Mouse (Mus musculus): Measurements from ENCODE around the gene Crygs. TPM values are rescaled to one million over a fixed set of nuclear protein-coding genes. Genes with fewer than 3 reads are reported as not detected.

Crygs gene
- polyA plus RNA-seq (2015; fragmentation: Nextera tagmentation; extraction: Ambion mirVana): not detected in 2 replicates

- Histone ChIP-seq H3K27ac (no peak within 1 kb of the TSS), H3K4me3 (no peak within 1 kb of the TSS), H3K9me3 (no peaks in the 10 kb centered on the region), H3K27me3 (no peaks in the 10 kb centered on the region), H3K4me1 (no peaks in the 10 kb centered on the region), H3K4me2 (no peak within 1 kb of the TSS), H3K36me3 (0 out of 2 replicates have a peak, but pooled peaks cover 3% of the 10 kb centered on the region), H3K9ac (no peak within 1 kb of the TSS)
- WGBS: 76% methylated on average over 2 of the region's 2 CpGs
- no peak for ATAC-seq (ENCODE audit: insufficient number of reproducible peaks, low FRiP score, low TSS enrichment, low read depth)
Measured at GRCm38 (mm10) chr16:22811477-22811876, at the start of gene Crygs. TSS of gene Crygs (minus strand) at chr16:22811577.

- peaks cover 12% of the 10 kb centered on the region for H3K4me1 ChIP-seq
- no peaks in the 10 kb centered on the region for H3K27me3 ChIP-seq
- peaks cover 2% of the 10 kb centered on the region for H3K36me3 ChIP-seq
- ATAC-seq (ENCODE audit: insufficient number of reproducible peaks, low FRiP score, low TSS enrichment, low read depth): peak; percentile 100
- peak within 1 kb of the TSS; percentile 83 for H3K27ac ChIP-seq
- peak within 1 kb of the TSS; percentile 91 for H3K9ac ChIP-seq
- under 1% methylated on average over 60 of the region's 62 CpGs for WGBS
- peak within 1 kb of the TSS; percentile 97 for H3K4me3 ChIP-seq
- peak within 1 kb of the TSS; percentile 89 for H3K4me2 ChIP-seq
- H3K9me3 ChIP-seq: no peaks in the 10 kb centered on the region
Measured at GRCm38 (mm10) chr16:22857431-22858113, 46.2 kb upstream of the Crygs start, which contains the start of the genes Tbccd1 and Dnajb11. TSS of gene Tbccd1 (minus strand) at chr16:22857669. TSS of gene Dnajb11 (plus strand) at chr16:22857845.

GRCm38 (mm10) chr16:22856773-22857172 is 45.4 kb upstream of the Crygs start:
- H3K4me2 ChIP-seq: peak overlapping the region; percentile 55
- H3K4me1 ChIP-seq: peaks cover 12% of the 10 kb centered on the region
- H3K27ac ChIP-seq: peak overlapping the region; percentile 83
- no peak for ATAC-seq (ENCODE audit: insufficient number of reproducible peaks, low FRiP score, low TSS enrichment, low read depth)
- no peaks in the 10 kb centered on the region for H3K36me3 ChIP-seq
- H3K9ac ChIP-seq: peak overlapping the region; percentile 39
- 12% methylated on average over 9 of the region's 9 CpGs for WGBS
- no peaks in the 10 kb centered on the region for H3K27me3 ChIP-seq
- H3K9me3 ChIP-seq: no peaks in the 10 kb centered on the region
- H3K4me3 ChIP-seq: peak overlapping the region; percentile 97

- Histone ChIP-seq H3K4me2 (no peak overlapping the region), H3K4me1 (peaks cover 4% of the 10 kb centered on the region), H3K4me3 (no peak overlapping the region), H3K27ac (no peak overlapping the region), H3K9me3 (no peaks in the 10 kb centered on the region), H3K36me3 (no peaks in the 10 kb centered on the region), H3K27me3 (no peaks in the 10 kb centered on the region), H3K9ac (no peak overlapping the region)
- no peak for ATAC-seq (ENCODE audit: insufficient number of reproducible peaks, low FRiP score, low TSS enrichment, low read depth)
- 90% methylated on average over 4 of the region's 4 CpGs for WGBS
Measured at GRCm38 (mm10) chr16:22852709-22853108, 41.3 kb upstream of the Crygs start.

- ATAC-seq (ENCODE audit: insufficient number of reproducible peaks, low FRiP score, low TSS enrichment, low read depth): no peak
- WGBS: 77% methylated on average over 1 of the region's 1 CpGs
Measured at GRCm38 (mm10) chr16:22848331-22848730, 37.0 kb upstream of the Crygs start.

GRCm38 (mm10) chr16:22847686-22848085 is 36.3 kb upstream of the Crygs start:
- Histone ChIP-seq H3K4me1 (peaks cover 12% of the 10 kb centered on the region), H3K4me2 (no peak overlapping the region), H3K4me3 (no peak overlapping the region), H3K9me3 (no peaks in the 10 kb centered on the region), H3K27ac (no peak overlapping the region), H3K36me3 (no peaks in the 10 kb centered on the region), H3K27me3 (no peaks in the 10 kb centered on the region), H3K9ac (no peak overlapping the region)
- WGBS: 88% methylated on average over 1 of the region's 1 CpGs
- no peak for ATAC-seq (ENCODE audit: insufficient number of reproducible peaks, low FRiP score, low TSS enrichment, low read depth)

More at GRCm38 (mm10) chr16:22848331-22848730, 37.0 kb upstream of the Crygs start:
- Histone ChIP-seq H3K4me1 (peaks cover 12% of the 10 kb centered on the region), H3K27ac (no peak overlapping the region), H3K27me3 (no peaks in the 10 kb centered on the region), H3K36me3 (no peaks in the 10 kb centered on the region), H3K4me2 (no peak overlapping the region), H3K9me3 (no peaks in the 10 kb centered on the region), H3K9ac (no peak overlapping the region), H3K4me3 (no peak overlapping the region)

- H3K9ac ChIP-seq: no peak overlapping the region
- no peak for ATAC-seq (ENCODE audit: insufficient number of reproducible peaks, low FRiP score, low TSS enrichment, low read depth)
- WGBS: 87% methylated on average over 4 of the region's 4 CpGs
Measured at GRCm38 (mm10) chr16:22845481-22845880, 34.1 kb upstream of the Crygs start.

GRCm38 (mm10) chr16:22844834-22845233 is 33.5 kb upstream of the Crygs start:
- H3K4me2 ChIP-seq: peak overlapping the region; percentile 91
- no peaks in the 10 kb centered on the region for H3K27me3 ChIP-seq
- H3K4me3 ChIP-seq: peak overlapping the region; percentile 57
- no peaks in the 10 kb centered on the region for H3K9me3 ChIP-seq
- no peak for ATAC-seq (ENCODE audit: insufficient number of reproducible peaks, low FRiP score, low TSS enrichment, low read depth)
- WGBS: 36% methylated on average over 5 of the region's 5 CpGs
- no peak overlapping the region for H3K27ac ChIP-seq
- H3K36me3 ChIP-seq: peaks cover 19% of the 10 kb centered on the region
- H3K9ac ChIP-seq: peak overlapping the region; percentile 76; the same call in 1 of the 2 replicates
- H3K4me1 ChIP-seq: peaks cover 12% of the 10 kb centered on the region

More at GRCm38 (mm10) chr16:22845481-22845880, 34.1 kb upstream of the Crygs start:
- Histone ChIP-seq H3K4me3 (no peak overlapping the region), H3K27ac (no peak overlapping the region), H3K4me2 (no peak overlapping the region), H3K36me3 (peaks cover 15% of the 10 kb centered on the region), H3K9me3 (no peaks in the 10 kb centered on the region), H3K27me3 (no peaks in the 10 kb centered on the region), H3K4me1 (peaks cover 12% of the 10 kb centered on the region)

- 5% methylated on average over 26 of the region's 26 CpGs for WGBS
- Histone ChIP-seq H3K27me3 (no peaks in the 10 kb centered on the region), H3K9ac (peak overlapping the region; percentile 76), H3K27ac (peak overlapping the region; percentile 57; the same call in 1 of the 2 replicates), H3K4me2 (peak overlapping the region; percentile 91), H3K4me1 (peaks cover 12% of the 10 kb centered on the region), H3K4me3 (peak overlapping the region; percentile 57), H3K9me3 (no peaks in the 10 kb centered on the region), H3K36me3 (peaks cover 20% of the 10 kb centered on the region)
- ATAC-seq (ENCODE audit: insufficient number of reproducible peaks, low FRiP score, low TSS enrichment, low read depth): peak; percentile 90
Measured at GRCm38 (mm10) chr16:22844061-22844801, 32.9 kb upstream of the Crygs start.

GRCm38 (mm10) chr16:22842871-22843270 is 31.5 kb upstream of the Crygs start:
- Histone ChIP-seq H3K27me3 (no peaks in the 10 kb centered on the region), H3K9ac (no peak overlapping the region), H3K27ac (no peak overlapping the region), H3K4me3 (no peak overlapping the region), H3K4me1 (peaks cover 12% of the 10 kb centered on the region), H3K36me3 (peaks cover 29% of the 10 kb centered on the region), H3K4me2 (no peak overlapping the region), H3K9me3 (no peaks in the 10 kb centered on the region)
- no peak for ATAC-seq (ENCODE audit: insufficient number of reproducible peaks, low FRiP score, low TSS enrichment, low read depth)
- WGBS: 91% methylated on average over 5 of the region's 5 CpGs

GRCm38 (mm10) chr16:22839146-22839857 is 27.9 kb upstream of the Crygs start:
- no peak overlapping the region for H3K4me2 ChIP-seq
- H3K9ac ChIP-seq: no peak overlapping the region
- peaks cover 5% of the 10 kb centered on the region for H3K4me1 ChIP-seq
- no peak overlapping the region for H3K27ac ChIP-seq
- no peaks in the 10 kb centered on the region for H3K9me3 ChIP-seq
- peaks cover 43% of the 10 kb centered on the region for H3K36me3 ChIP-seq
- no peaks in the 10 kb centered on the region for H3K27me3 ChIP-seq
- 83% methylated on average over 3 of the region's 3 CpGs for WGBS
- ATAC-seq (ENCODE audit: insufficient number of reproducible peaks, low FRiP score, low TSS enrichment, low read depth): no peak
- H3K4me3 ChIP-seq: no peak overlapping the region
